Mouse (Mus musculus): Measurements from ENCODE around the gene Npcd.

- no peak for TF ChIP-seq CTCF (IDR thresholded peaks at IDR 0.05; ENCODE audit: borderline replicate concordance, insufficient read depth, low read length)
- no peak for TF ChIP-seq POLR2A (IDR thresholded peaks at IDR 0.05; ENCODE audit: low read depth, low read length)
These were observed 25.8 kb upstream of the Npcd start for GRCm38 (mm10) chr15:79859821-79860220.

Data from embryonic fibroblast, embryonic 13.5 days (primary cell).